Mouse (Mus musculus): ENCODE results near the gene Zfp105. TPM values are rescaled to one million over a fixed set of nuclear protein-coding genes. Genes with fewer than 3 reads are reported as not detected.

The Zfp105 gene
- total RNA-seq (2021): 1 to 10 TPM; 7.2 to 7.8 TPM
- long read RNA-seq, partial matches to known transcripts: 1 of 2 reads
- long read RNA-seq, other reads (novel, unspliced or antisense): 0 of 2 reads

DNA sequence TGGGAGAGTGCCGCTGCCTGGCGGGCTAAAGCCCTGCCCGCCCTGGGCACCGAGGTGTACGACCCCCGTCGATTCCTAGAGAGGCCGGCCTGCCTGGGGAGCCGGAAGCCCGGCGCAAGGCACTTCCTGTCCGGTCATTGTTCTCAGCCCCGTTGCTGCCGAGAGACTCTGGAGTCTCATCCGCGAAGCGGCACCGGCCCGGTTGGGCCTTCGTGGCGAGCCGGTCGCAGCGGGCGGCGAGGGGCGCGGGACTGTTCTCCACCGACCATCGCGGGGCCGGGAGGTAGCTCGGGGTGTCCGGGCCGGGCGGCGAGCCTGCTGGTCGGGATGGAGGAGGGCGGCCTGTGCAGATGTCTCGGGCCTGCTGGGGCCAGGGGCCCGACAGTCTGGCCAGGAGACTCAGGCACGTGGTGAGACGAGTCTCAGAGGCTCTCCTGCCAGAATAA, at the start of gene Zfp105:
Zfp105 (plus strand) TSS at position 137 of the 446 bp plus-strand sequence.
- DNase-seq (ENCODE audit: low spot score in 2 of 2): peak; percentile 81

DNA sequence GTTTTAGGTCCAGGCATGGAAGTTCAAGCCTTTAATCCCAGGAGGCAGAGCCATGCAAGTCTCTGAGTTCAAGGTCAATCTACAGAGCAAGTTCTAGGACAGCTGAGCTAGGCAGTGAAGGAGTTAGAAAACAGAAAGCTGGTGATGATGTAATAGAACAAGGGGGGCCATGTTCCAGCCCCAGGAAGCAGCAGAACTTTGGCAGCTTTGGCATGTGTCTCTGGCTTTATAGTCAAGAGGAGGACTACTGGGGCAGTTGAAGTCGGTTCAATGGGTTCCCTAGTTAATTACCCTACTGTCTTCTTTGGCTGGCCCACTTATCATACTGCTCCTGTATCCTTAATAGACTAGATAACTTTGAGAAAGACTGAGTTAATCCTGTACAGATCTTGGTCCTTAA, 48.2 kb upstream of the Zfp105 start:
- DNase-seq (ENCODE audit: low spot score in 2 of 2): no peak

DNA sequence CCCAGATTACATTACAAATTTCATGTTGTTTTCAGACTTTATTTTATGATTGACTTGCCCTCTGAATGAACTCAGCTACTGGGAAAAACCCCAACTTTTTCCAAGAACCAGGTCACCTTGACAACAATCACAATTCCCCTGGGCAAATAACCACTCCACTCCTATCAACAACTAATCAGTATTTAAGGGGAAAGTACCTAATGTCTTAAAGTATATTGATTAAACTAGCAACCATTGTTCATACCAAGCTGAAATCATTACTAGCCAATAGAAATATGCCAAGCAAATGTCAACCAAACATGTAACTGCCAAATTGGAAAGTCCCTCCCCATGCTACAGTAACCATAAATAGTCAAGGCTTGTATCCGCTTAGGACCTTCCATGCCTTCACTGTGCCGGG, 47.7 kb upstream of the Zfp105 start:
- no peak for DNase-seq (ENCODE audit: low spot score in 2 of 2)

DNA sequence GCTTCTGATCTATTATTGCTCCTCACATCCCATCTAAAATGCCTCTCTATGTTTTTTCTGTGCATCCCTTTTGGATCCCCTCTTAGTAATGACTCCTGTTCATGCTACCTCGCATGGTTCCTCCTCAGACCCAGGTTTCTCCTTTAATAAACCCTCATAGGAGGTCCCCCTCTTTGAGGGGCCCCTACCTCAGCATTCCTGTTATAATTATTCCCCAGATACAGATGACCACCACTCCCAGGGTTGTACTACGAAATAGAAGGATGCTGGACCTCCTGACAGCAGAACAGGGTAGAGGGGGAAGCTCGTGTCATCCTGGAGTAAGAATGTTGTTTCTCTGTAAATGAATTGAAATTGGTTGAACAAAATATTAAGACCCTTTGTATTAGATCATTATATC, 37.5 kb upstream of the Zfp105 start, which contains the start of gene Zkscan7:
Zkscan7 (plus strand) TSS at position 301 of the 400 bp plus-strand sequence.
- DNase-seq (ENCODE audit: low spot score in 2 of 2): no peak

DNA sequence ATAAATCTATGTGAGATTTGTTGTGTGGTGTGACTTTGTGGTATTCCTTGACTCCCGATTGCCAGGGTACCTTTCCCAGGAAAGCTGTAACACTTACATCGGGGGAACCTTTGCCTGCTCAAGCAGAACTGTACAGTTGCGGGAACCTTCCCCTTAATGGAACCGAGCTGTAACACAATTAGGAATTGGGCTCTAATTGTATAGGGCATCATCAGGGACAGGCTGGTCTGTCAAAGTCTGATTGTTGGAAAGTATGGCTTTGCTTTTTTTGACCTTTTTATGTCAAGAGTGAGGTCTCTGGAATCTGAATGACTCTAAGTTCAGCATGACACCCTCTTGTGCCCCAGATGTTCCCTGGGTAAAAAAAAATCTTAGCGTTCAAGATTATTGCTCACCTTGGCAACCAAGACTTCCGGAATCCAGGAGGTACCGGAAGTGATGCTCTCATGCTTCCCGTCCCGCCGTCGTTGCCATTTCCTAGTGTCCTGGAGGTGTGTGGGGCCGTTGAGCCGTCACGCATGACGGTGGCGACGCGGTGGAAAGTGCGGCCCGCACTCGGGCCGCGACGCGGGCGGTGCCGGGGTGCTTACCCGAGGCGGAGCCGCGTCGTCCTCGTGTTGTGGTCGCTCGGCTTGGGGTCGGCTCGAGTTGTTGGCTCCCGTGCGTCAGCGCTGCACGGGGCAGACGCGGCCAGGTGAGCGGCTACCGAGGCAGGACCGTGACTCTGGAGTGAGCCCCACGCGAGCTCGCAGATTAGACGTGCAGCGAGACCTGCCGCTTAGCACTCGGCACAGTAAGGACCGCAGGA, 36.3 kb upstream of the Zfp105 start:
- peak; percentile 47 to 56 for DNase-seq (ENCODE audit: low spot score in 2 of 2)

DNA sequence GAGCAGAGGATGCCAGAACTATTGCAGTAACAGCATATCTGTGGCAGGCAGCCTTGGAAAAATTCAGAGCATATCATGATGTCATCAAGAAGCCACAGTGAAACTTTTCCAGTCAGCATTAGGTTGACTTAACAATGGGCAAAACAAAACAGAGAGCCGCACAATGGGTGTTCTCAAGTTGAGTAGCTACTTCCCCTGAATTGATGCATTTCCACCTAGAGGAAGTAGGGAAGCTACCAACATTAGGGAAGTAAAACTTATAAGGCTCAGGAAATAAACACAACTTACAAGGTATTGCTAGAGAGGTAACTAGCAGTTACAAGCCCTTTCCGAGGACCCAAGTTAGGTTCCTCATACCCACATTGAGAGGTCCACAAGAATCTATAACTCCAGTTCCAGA, 21.8 kb upstream of the Zfp105 start:
- no peak for DNase-seq (ENCODE audit: low spot score in 2 of 2)

DNA sequence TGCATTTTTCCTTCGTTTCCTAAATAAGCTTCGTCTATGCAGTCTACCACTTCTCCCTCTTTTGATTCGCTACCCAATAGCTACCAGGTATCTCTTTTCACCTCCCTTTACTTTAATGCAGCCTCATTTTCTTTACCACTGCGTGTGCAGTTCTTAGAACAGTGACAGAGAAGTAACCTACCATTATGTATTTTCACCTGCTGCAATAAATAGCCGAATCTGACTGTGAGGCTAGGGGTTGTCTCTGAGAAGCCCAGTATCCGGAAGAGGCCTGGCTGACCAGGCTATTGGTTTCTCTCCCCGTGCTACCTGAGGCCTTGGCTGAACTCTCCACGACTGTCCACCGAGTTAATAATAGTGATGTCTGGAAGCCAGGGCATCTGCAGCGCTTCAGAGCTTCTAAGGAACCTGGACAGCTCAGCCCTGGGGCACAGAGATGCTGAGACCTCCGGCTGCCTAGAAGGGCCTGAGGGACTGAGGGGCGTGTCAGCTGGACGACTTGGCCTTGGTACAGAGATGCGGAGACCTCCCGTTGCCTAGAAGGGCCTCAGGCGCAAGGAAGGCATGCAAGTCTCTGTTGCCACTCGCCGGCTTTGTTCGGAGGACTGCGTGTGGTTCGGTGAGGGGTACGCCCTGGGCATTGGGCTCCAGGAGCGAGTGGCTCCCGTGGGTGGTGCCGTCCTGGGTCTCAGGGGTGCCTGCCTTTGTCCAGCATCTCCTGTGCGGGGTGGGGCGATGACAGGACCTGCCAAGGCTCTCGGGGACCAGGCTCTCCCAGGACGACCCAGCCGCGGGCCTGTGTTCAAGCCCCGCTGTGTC, 19.9 kb upstream of the Zfp105 start:
- DNase-seq (ENCODE audit: low spot score in 2 of 2): peak; percentile 63 to 73

DNA sequence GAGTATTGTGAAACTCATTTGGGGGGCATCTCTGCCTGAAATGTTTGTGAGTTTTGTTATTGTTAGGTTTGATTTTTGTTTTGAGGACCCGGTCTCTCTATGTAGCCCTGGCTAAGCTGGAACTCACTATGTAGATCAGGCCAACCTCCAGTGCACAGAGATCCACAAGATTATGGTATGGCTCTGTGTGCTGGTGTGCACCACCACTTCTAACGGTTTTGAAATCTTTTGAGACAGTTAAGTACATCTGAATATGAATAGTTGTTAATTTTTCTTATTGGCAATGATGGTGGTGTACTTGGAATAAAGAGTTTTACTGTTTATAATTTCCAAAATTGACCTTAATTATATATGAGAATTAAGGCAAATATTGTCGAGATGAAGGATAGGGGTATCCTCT, 436 bp upstream of the Zfp105 start:
- DNase-seq (ENCODE audit: low spot score in 2 of 2): no peak

DNA sequence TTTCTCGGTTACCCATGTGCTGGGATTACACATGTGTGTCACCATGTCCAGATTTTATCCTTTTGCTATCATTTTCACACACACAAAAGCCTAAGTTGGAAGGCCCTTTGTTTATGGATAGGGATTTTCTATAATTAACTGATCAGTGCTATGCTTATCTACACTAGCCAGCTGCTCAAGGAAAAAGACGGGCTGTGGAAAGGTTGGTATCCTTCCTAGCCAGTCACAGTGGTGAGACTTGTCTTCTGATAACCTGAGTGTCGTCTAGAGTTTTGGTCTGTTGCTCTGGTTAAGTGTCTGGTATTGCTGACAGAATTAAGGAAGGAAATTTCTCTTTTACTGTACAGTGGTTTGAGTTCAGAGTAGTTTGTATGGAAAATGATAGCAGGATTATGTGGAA, 6.0 kb downstream of the Zfp105 start:
- no peak for DNase-seq (ENCODE audit: low spot score in 2 of 2)

DNA sequence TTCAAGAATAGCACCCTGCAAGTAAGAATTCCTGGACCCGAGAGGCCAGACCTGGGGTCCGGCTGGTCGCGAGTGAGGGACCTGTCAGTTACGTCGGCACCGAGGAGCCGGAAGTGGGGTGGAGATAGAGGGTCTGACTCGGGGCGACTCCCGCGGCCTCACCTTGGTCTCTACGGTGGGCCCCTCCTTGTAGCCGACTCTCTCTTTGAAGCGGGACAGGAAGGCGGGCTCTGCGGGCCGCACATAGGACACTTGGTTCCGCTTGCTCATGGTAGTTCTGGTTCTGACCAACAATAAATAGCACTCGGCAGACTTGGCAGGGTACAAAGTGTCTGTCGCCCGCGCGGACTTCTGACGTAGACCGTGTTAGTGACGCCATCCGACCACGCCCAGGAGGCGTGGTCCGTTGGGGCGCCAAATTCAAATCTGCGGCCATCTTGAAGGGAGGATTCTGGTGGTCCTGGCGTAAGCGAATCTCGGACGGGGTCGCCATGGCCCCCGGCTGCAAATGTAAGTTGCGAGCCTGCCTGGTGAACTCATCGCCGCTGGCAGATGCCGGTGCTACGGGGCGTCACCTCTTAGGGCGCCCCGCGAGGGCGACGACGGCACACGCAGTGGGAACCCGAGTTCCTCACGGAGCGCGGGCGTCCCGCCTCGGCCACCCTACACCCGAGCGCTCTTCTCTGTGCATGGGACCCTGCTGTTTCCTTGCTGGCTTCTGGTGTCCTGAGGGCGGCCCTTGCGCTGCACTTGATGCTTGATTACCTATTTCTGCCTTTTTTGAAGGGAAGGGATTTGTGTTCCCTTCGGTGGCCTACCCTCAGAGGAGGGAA, 28.0 kb downstream of the Zfp105 start, which contains the start of the genes 1110059G10Rik and Kif15:
1110059G10Rik (minus strand) TSS at position 358 of the 833 bp plus-strand sequence.
Kif15 (plus strand) TSS at position 404 of the 833 bp plus-strand sequence.
- peak; percentile 97 to 98 for DNase-seq (ENCODE audit: low spot score in 2 of 2)

Other genes starting within 250 kb of the Zfp105 start
- gene Topaz1, start 175.7 kb upstream of the Zfp105 start, total RNA-seq (2021): not detected
- 10 to 100 TPM; 12.6 to 14.9 TPM for gene Tcaim, start 117.5 kb upstream of the Zfp105 start, total RNA-seq (2021)
- gene Gm35549, start 79.0 kb upstream of the Zfp105 start, total RNA-seq (2021): not detected
- 100 to 1,000 TPM; 166 to 178 TPM for gene Zfp445, start 57.1 kb upstream of the Zfp105 start, total RNA-seq (2021)
- gene Zkscan7, start 37.4 kb upstream of the Zfp105 start, total RNA-seq (2021): 1 to 10 TPM; 5.0 TPM
- gene 1110059G10Rik, start 27.9 kb downstream of the Zfp105 start, total RNA-seq (2021): 10 to 100 TPM; 18.7 to 22.6 TPM
- gene Kif15, start 28.0 kb downstream of the Zfp105 start, total RNA-seq (2021): 1 to 10 TPM; 5.0 to 7.9 TPM
- 10 to 100 TPM; 35.0 to 38.8 TPM for gene Tmem42, start 98.3 kb downstream of the Zfp105 start, total RNA-seq (2021)
- 1 to 10 TPM in 1 of 2 experiments, under 1 TPM in 1; 0.74 to 1.4 TPM for gene Tgm4, start 111.7 kb downstream of the Zfp105 start, total RNA-seq (2021)
- gene Zdhhc3, start 190.1 kb downstream of the Zfp105 start, total RNA-seq (2021): 10 to 100 TPM; 72.4 to 72.7 TPM
- 10 to 100 TPM; 37.9 to 49.7 TPM for gene Exosc7, start 190.1 kb downstream of the Zfp105 start, total RNA-seq (2021)
- gene Clec3b, start 227.9 kb downstream of the Zfp105 start, total RNA-seq (2021): 1 to 10 TPM; 7.2 to 7.4 TPM

All from layer of hippocampus, postnatal 10 days (tissue).